Mouse (Mus musculus): Measurements from ENCODE around the gene Spata31d1a. TPM values are rescaled to one million over a fixed set of nuclear protein-coding genes. Genes with fewer than 3 reads are reported as not detected.

The Spata31d1a gene
- polyA plus RNA-seq, 1 experiment from 2014 or later = 0.30 TPM

DNA sequence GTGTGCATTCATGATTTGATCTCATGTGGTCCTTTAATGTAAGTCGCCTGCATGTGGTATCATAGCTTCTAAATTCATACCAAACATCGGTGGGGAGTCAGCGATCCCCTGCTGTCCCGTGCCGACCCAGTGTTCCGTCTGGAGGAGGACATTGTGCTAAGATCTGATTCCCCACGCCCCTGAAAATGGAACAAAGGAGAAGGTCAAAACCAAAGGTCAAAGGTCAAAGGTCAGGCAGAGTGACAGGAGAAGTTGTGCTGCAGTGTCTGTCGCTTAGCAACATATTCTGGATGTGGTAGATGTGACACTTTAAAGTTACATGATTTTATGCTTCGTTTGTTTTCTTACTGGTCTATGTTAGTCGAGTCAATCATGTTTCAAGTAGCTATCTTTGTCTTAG lies 18.7 kb downstream of the Spata31d1a start:
- no peaks in the 10 kb centered on the region for H3K4me1 ChIP-seq (ENCODE audit: control insufficient read depth, insufficient read depth, low read length)
- H3K9ac ChIP-seq (ENCODE audit: low read depth, low read length) = no peak overlapping the region
- no peaks in the 10 kb centered on the region for H3K36me3 ChIP-seq (ENCODE audit: control insufficient read depth, insufficient read depth, low read length)
- H3K9me3 ChIP-seq (replicated peaks; ENCODE audit: control insufficient read depth, low read length, poor library complexity, severe bottlenecking) = no peaks in the 10 kb centered on the region
- 22% methylated on average over 10 of the region's 10 CpGs for WGBS
- H3K27me3 ChIP-seq (ENCODE audit: control insufficient read depth, insufficient read depth, low read depth, low read length) = no peaks in the 10 kb centered on the region
- no peak for ATAC-seq
- H3K27ac ChIP-seq (ENCODE audit: low read length) = no peak overlapping the region
- H3K4me3 ChIP-seq (ENCODE audit: low read depth, low read length) = no peak overlapping the region
- no peak overlapping the region for H3K4me2 ChIP-seq (ENCODE audit: low read length)

DNA sequence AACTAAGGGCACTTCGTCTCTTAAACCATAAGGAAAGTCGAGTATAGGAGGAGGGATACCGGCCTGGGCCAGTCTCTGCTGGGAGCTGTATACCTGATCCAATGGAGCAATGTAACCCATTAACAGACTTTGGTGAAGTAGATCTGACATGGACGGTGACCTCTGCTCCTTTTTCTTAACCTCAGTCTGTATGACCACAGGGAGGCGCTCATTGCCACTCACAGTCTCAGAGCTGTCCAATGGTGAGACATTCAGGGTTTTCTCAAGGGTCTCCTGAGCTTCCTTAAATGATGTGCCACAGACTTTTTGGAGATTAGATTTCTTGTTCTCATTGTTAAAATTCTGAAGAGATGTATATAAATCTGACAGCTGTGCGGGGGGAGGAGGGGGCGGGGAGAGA lies 19.6 kb downstream of the Spata31d1a start:
- Histone ChIP-seq H3K4me3 (ENCODE audit: low read depth, low read length) (no peak overlapping the region), H3K27ac (ENCODE audit: low read length) (no peak overlapping the region), H3K27me3 (ENCODE audit: control insufficient read depth, insufficient read depth, low read depth, low read length) (no peaks in the 10 kb centered on the region), H3K36me3 (ENCODE audit: control insufficient read depth, insufficient read depth, low read length) (no peaks in the 10 kb centered on the region), H3K4me1 (ENCODE audit: control insufficient read depth, insufficient read depth, low read length) (no peaks in the 10 kb centered on the region), H3K9ac (ENCODE audit: low read depth, low read length) (no peak overlapping the region), H3K4me2 (ENCODE audit: low read length) (no peak overlapping the region), H3K9me3 (replicated peaks; ENCODE audit: control insufficient read depth, low read length, poor library complexity, severe bottlenecking) (no peaks in the 10 kb centered on the region)
- WGBS = 83% methylated on average over 7 of the region's 7 CpGs
- ATAC-seq = no peak

DNA sequence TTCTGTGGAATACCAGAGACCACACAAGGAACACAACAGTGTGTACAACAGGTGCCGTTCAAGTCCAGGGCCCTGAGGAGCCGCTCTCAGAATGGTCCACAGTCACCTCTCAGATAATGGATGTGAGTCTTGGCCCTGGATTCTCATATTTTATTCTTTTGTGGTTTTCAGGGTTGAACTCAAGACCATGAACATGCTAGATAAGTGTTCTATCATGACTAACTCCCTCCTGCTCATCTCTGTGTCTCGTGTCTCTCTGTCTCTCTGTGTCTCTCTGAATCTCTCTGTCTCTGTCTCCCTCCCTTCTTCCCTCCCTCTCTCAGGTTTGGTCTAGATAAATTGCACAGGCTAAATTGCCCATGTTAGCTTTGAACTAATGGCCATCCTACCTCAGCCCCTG lies 20.3 kb downstream of the Spata31d1a start:
- Histone ChIP-seq H3K27ac (ENCODE audit: low read length) (no peak overlapping the region), H3K9me3 (replicated peaks; ENCODE audit: control insufficient read depth, low read length, poor library complexity, severe bottlenecking) (no peaks in the 10 kb centered on the region), H3K9ac (ENCODE audit: low read depth, low read length) (no peak overlapping the region), H3K27me3 (ENCODE audit: control insufficient read depth, insufficient read depth, low read depth, low read length) (no peaks in the 10 kb centered on the region), H3K36me3 (ENCODE audit: control insufficient read depth, insufficient read depth, low read length) (no peaks in the 10 kb centered on the region), H3K4me2 (ENCODE audit: low read length) (no peak overlapping the region), H3K4me1 (ENCODE audit: control insufficient read depth, insufficient read depth, low read length) (no peaks in the 10 kb centered on the region), H3K4me3 (ENCODE audit: low read depth, low read length) (no peak overlapping the region)
- no peak for ATAC-seq
- 94% methylated on average over 3 of the region's 3 CpGs for WGBS

GRCm38 (mm10) chr13:59689313-59689712 lies 20.8 kb downstream of the Spata31d1a start:
- Histone ChIP-seq H3K4me3 (ENCODE audit: low read depth, low read length) (no peak overlapping the region), H3K4me2 (ENCODE audit: low read length) (no peak overlapping the region), H3K9ac (ENCODE audit: low read depth, low read length) (no peak overlapping the region), H3K27ac (ENCODE audit: low read length) (no peak overlapping the region), H3K36me3 (ENCODE audit: control insufficient read depth, insufficient read depth, low read length) (no peaks in the 10 kb centered on the region), H3K4me1 (ENCODE audit: control insufficient read depth, insufficient read depth, low read length) (no peaks in the 10 kb centered on the region), H3K27me3 (ENCODE audit: control insufficient read depth, insufficient read depth, low read depth, low read length) (no peaks in the 10 kb centered on the region), H3K9me3 (replicated peaks; ENCODE audit: control insufficient read depth, low read length, poor library complexity, severe bottlenecking) (no peaks in the 10 kb centered on the region)
- ATAC-seq = no peak
- whole genome bisulfite sequencing = 90% methylated on average over 9 of the region's 9 CpGs

DNA sequence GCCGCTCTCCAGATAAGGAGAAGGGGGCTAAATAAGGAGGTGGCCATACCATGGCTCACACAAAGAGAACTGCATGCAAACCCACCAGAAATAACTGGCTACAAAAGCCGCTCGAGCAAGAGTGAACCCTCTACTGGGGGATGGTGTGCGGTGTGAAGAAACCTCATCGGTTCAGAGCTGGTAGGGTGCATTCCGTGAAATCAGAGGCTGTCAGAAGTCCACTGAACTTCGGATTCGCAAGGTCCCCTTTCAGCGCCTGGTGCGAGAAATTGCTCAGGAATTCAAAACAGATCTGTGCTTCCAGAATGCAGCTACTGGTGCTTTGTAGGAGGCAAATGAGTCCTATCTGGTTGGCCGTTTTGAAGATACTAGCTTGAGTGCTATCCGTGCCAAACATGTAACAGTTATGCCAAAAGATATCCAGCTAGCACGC lies 21.8 kb downstream of the Spata31d1a start:
- H3K9ac ChIP-seq (ENCODE audit: low read depth, low read length) = no peak overlapping the region
- no peaks in the 10 kb centered on the region for H3K9me3 ChIP-seq (replicated peaks; ENCODE audit: control insufficient read depth, low read length, poor library complexity, severe bottlenecking)
- no peak overlapping the region for H3K4me2 ChIP-seq (ENCODE audit: low read length)
- H3K27ac ChIP-seq (ENCODE audit: low read length) = no peak overlapping the region
- ATAC-seq = no peak
- 70% methylated on average over 13 of the region's 13 CpGs for WGBS
- H3K4me1 ChIP-seq (ENCODE audit: control insufficient read depth, insufficient read depth, low read length) = no peaks in the 10 kb centered on the region
- no peaks in the 10 kb centered on the region for H3K27me3 ChIP-seq (ENCODE audit: control insufficient read depth, insufficient read depth, low read depth, low read length)
- no peak overlapping the region for H3K4me3 ChIP-seq (ENCODE audit: low read depth, low read length)
- no peaks in the 10 kb centered on the region for H3K36me3 ChIP-seq (ENCODE audit: control insufficient read depth, insufficient read depth, low read length)

DNA sequence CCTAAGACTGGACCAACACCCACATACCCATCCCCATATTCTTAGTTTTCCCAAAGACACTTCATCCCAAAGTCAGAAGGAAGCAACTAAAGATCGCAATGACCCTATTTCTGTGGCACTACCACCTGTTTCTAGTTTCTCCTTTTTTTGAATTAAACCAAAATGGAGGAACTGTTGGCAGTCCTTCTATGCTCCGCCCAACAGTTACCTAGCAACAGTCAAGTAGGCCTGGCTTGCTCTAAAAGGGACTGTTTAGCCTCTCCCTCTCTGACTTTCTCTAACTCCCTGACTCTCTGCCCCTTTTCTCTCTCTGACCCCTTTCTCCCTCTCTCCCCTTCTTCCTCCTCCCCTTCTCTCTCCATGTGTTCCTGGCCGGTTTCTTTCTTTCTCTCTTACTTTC lies 24.9 kb downstream of the Spata31d1a start:
- WGBS = 85% methylated on average over 3 of the region's 3 CpGs
- no peak overlapping the region for H3K27ac ChIP-seq (ENCODE audit: low read length)

DNA sequence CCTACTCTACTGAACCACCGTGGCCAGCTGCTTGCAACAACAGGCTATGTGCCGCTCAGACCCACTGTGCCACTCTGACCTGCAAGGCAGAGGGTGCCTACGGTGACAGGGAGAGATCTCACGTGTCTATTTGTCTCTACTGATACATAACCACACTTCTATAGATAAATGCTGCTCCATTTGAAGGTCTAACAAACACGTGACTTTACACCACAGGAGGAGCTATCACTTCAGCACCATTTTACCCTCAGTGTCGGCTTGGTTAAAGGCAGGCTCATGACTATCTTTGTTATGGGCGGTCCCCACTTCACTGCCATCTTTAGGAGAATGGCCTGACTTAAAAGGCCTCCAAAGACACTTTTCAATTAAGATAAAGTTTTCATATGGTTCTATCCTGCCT lies 27.5 kb downstream of the Spata31d1a start:
- Histone ChIP-seq H3K4me3 (ENCODE audit: low read depth, low read length) (no peak overlapping the region), H3K9ac (ENCODE audit: low read depth, low read length) (no peak overlapping the region), H3K4me2 (ENCODE audit: low read length) (no peak overlapping the region), H3K9me3 (replicated peaks; ENCODE audit: control insufficient read depth, low read length, poor library complexity, severe bottlenecking) (no peaks in the 10 kb centered on the region), H3K36me3 (ENCODE audit: control insufficient read depth, insufficient read depth, low read length) (no peaks in the 10 kb centered on the region), H3K27ac (ENCODE audit: low read length) (no peak overlapping the region), H3K4me1 (ENCODE audit: control insufficient read depth, insufficient read depth, low read length) (no peaks in the 10 kb centered on the region), H3K27me3 (ENCODE audit: control insufficient read depth, insufficient read depth, low read depth, low read length) (no peaks in the 10 kb centered on the region)
- WGBS = 36% methylated on average over 7 of the region's 7 CpGs
- ATAC-seq = no peak

More for the DNA sequence above, 24.9 kb downstream of the Spata31d1a start:
- Histone ChIP-seq H3K4me1 (ENCODE audit: control insufficient read depth, insufficient read depth, low read length) (no peaks in the 10 kb centered on the region), H3K27me3 (ENCODE audit: control insufficient read depth, insufficient read depth, low read depth, low read length) (no peaks in the 10 kb centered on the region), H3K9me3 (replicated peaks; ENCODE audit: control insufficient read depth, low read length, poor library complexity, severe bottlenecking) (no peaks in the 10 kb centered on the region), H3K36me3 (ENCODE audit: control insufficient read depth, insufficient read depth, low read length) (no peaks in the 10 kb centered on the region), H3K9ac (ENCODE audit: low read depth, low read length) (no peak overlapping the region), H3K4me3 (ENCODE audit: low read depth, low read length) (no peak overlapping the region), H3K4me2 (ENCODE audit: low read length) (no peak overlapping the region)
- no peak for ATAC-seq

DNA sequence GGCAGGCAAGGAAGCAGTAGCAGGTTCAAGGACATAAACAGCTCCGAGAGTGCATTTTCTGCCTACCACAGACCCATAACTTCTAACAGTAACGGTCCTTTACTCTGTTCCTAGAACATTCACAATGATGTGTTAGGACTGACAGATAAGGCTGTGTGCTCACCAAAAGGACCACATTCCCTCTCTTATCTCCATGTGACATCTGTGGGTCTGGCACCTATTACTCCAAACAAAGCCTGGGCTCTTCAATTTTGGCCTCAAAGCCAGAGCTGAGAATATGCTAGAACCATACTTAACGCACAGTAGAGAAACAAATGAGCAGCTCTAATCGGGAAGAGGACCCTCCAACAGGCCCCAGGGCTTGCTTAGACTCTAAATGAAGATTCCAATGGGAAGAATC lies 30.2 kb downstream of the Spata31d1a start:
- Histone ChIP-seq H3K4me1 (ENCODE audit: control insufficient read depth, insufficient read depth, low read length) (peaks cover under 1% of the 10 kb centered on the region; the same call in 1 of the 2 replicates), H3K36me3 (ENCODE audit: control insufficient read depth, insufficient read depth, low read length) (no peaks in the 10 kb centered on the region), H3K27ac (ENCODE audit: low read length) (no peak overlapping the region), H3K9ac (ENCODE audit: low read depth, low read length) (no peak overlapping the region), H3K4me3 (ENCODE audit: low read depth, low read length) (no peak overlapping the region), H3K4me2 (ENCODE audit: low read length) (no peak overlapping the region), H3K9me3 (replicated peaks; ENCODE audit: control insufficient read depth, low read length, poor library complexity, severe bottlenecking) (no peaks in the 10 kb centered on the region), H3K27me3 (ENCODE audit: control insufficient read depth, insufficient read depth, low read depth, low read length) (no peaks in the 10 kb centered on the region)
- 77% methylated on average over 4 of the region's 4 CpGs for WGBS
- ATAC-seq = no peak

- ATAC-seq = no peak
- 71% methylated on average over 4 of the region's 4 CpGs for WGBS
- Histone ChIP-seq H3K36me3 (ENCODE audit: control insufficient read depth, insufficient read depth, low read length) (no peaks in the 10 kb centered on the region), H3K27me3 (ENCODE audit: control insufficient read depth, insufficient read depth, low read depth, low read length) (no peaks in the 10 kb centered on the region), H3K9ac (ENCODE audit: low read depth, low read length) (no peak overlapping the region), H3K4me1 (ENCODE audit: control insufficient read depth, insufficient read depth, low read length) (peaks cover 5% of the 10 kb centered on the region), H3K27ac (ENCODE audit: low read length) (no peak overlapping the region), H3K4me3 (ENCODE audit: low read depth, low read length) (no peak overlapping the region), H3K9me3 (replicated peaks; ENCODE audit: control insufficient read depth, low read length, poor library complexity, severe bottlenecking) (no peaks in the 10 kb centered on the region), H3K4me2 (ENCODE audit: low read length) (no peak overlapping the region)
Observed at GRCm38 (mm10) chr13:59679306-59679705, 30.8 kb downstream of the Spata31d1a start.

Measured in midbrain, embryonic 16.5 days (tissue).